Mouse (Mus musculus) midbrain, embryonic 10.5 days (tissue): ENCODE measurements at regions not wholly inside any gene's neighbourhood (a gene's known extent, or its start where the extent isn't known, plus 50 kb on each side); places are given as distances from the start of the nearest gene placed in this dataset.
A peak's percentile ranks its signal among the peaks of the same experiment; 100 is the strongest.

Experiments used
- DNase-seq: peaks from one replicate; pipeline ENCODE4 v3.0.0-alpha.2; 2017; ENCODE audit warnings: low spot score
- H3K27ac ChIP-seq: fragments of 300-500 bp; sonication (generic); replicated peaks from 2 replicates; pipeline ENCODE4 v1.5.1; 2016; ENCODE audit warnings: mild to moderate bottlenecking
- H3K27me3 ChIP-seq: fragments of 300-500 bp; sonication (generic); 2 replicates; pipeline ENCODE4 v1.6.1; 2016; ENCODE audit warnings: low read depth, mild to moderate bottlenecking; ENCODE audit not compliant: poor library complexity, severe bottlenecking
- H3K36me3 ChIP-seq: fragments of 300-500 bp; sonication (generic); 2 replicates; pipeline ENCODE4 v1.6.1; 2016; ENCODE audit warnings: mild to moderate bottlenecking, moderate library complexity
- H3K4me1 ChIP-seq: fragments of 300-500 bp; sonication (generic); 2 replicates; pipeline ENCODE4 v1.6.1; 2016
- H3K4me3 ChIP-seq: fragments of 300-500 bp; sonication (generic); 2 replicates; pipeline ENCODE4 v1.5.1; 2016; ENCODE audit warnings: mild to moderate bottlenecking, moderate library complexity
- H3K9me3 ChIP-seq: fragments of 300-500 bp; sonication (generic); replicated peaks from 2 replicates; pipeline ENCODE4 v1.6.1; 2016; ENCODE audit warnings: mild to moderate bottlenecking
- WGBS: fragments of 180-500 bp; shearing (Covaris S2); methylation state at CpG from one replicate; pipeline ENCODE4 v1.1.7; 2016; 5-methylcytosine and 5-hydroxymethylcytosine counted together

- DNase-seq = no peak
- Histone ChIP-seq H3K27ac (no peak overlapping the region), H3K4me1 (peaks cover 55% of the 10 kb centered on the region), H3K36me3 (no peaks in the 10 kb centered on the region), H3K4me3 (no peak overlapping the region), H3K27me3 (no peaks in the 10 kb centered on the region), H3K9me3 (no peaks in the 10 kb centered on the region)
- 71% methylated on average over 1 of the region's 1 CpGs for WGBS
Observed at GRCm38 (mm10) chr13:97570009-97570408, 190.4 kb downstream of the Gm10260 start.

GRCm38 (mm10) chr13:97567632-97568031, 192.8 kb downstream of the Gm10260 start:
- Histone ChIP-seq H3K27me3 (no peaks in the 10 kb centered on the region), H3K4me3 (no peak overlapping the region), H3K4me1 (peaks cover 31% of the 10 kb centered on the region), H3K9me3 (no peaks in the 10 kb centered on the region), H3K36me3 (no peaks in the 10 kb centered on the region), H3K27ac (no peak overlapping the region)
- no peak for DNase-seq
- WGBS = 80% methylated on average over 3 of the region's 3 CpGs

DNA sequence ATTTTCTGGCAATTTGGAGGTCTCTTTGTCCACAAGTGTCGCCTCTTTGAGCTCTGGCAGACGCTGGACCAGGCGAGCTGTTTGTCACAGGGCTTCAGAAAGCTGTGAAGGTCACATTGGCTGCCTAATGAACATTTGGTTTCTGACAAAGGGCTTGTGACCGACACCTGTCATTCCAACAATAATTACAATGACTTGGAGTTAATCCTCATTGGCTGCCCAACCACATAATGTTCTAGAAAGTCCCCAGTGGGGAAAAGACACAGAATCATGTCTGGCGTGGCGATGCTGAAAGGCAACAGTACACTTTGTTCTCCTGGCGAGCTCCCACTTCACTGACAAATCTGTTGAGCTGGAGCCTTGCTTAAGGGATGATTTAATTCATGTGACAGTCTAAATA, 194.4 kb downstream of the Gm10260 start:
- WGBS = 55% methylated on average over 7 of the region's 7 CpGs
- no peak for DNase-seq
- Histone ChIP-seq H3K27ac (peak overlapping the region; percentile 42; the same call in 1 of the 2 replicates), H3K9me3 (no peaks in the 10 kb centered on the region), H3K4me1 (peaks cover 25% of the 10 kb centered on the region), H3K36me3 (no peaks in the 10 kb centered on the region), H3K27me3 (no peaks in the 10 kb centered on the region), H3K4me3 (no peak overlapping the region)

- WGBS = 92% methylated on average over 6 of the region's 6 CpGs
- no peak overlapping the region for H3K27ac ChIP-seq
- DNase-seq = no peak
- no peaks in the 10 kb centered on the region for H3K27me3 ChIP-seq
- H3K4me3 ChIP-seq = no peak overlapping the region
- peaks cover 21% of the 10 kb centered on the region for H3K4me1 ChIP-seq
- H3K9me3 ChIP-seq = 0 out of 2 replicates have a peak, but pooled peaks cover 4% of the 10 kb centered on the region
- no peaks in the 10 kb centered on the region for H3K36me3 ChIP-seq
Observed at GRCm38 (mm10) chr13:97562241-97562640, 198.2 kb downstream of the Gm10260 start.

DNA sequence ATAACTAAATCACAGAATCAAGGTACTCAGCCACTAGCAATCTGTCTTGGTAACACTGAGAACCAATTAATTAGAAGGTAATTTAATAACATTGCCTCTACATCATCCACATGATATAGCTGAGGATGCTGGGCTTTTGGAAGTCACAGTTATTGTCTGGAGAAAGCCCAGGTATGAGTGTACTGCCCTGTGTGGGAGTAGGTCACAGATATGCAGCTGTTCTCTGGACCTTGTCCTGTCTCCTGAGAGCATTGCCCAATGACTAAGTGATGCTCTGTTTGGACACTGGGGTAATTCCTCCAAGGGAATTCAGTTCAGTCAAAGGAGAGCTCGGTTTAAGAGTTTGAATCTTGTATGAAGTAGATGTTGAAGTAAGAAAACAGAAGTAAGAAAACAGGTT, 199.6 kb downstream of the Gm10260 start:
- no peak overlapping the region for H3K27ac ChIP-seq
- no peaks in the 10 kb centered on the region for H3K27me3 ChIP-seq
- H3K4me1 ChIP-seq = peaks cover 7% of the 10 kb centered on the region
- WGBS = 70% methylated on average over 1 of the region's 1 CpGs
- DNase-seq = no peak
- H3K4me3 ChIP-seq = no peak overlapping the region
- no peaks in the 10 kb centered on the region for H3K36me3 ChIP-seq
- 0 out of 2 replicates have a peak, but pooled peaks cover 4% of the 10 kb centered on the region for H3K9me3 ChIP-seq

- no peak for DNase-seq
- no peak overlapping the region for H3K27ac ChIP-seq
- no peaks in the 10 kb centered on the region for H3K36me3 ChIP-seq
- 91% methylated on average over 15 of the region's 15 CpGs for WGBS
- H3K4me1 ChIP-seq = peaks cover 6% of the 10 kb centered on the region
- no peak overlapping the region for H3K4me3 ChIP-seq
- no peaks in the 10 kb centered on the region for H3K27me3 ChIP-seq
- H3K9me3 ChIP-seq = 0 out of 2 replicates have a peak, but pooled peaks cover 4% of the 10 kb centered on the region
Observed at GRCm38 (mm10) chr13:97559611-97560385, 200.6 kb downstream of the Gm10260 start.

- no peak overlapping the region for H3K27ac ChIP-seq
- no peak for DNase-seq
- H3K4me3 ChIP-seq = no peak overlapping the region
- peaks cover 16% of the 10 kb centered on the region for H3K4me1 ChIP-seq
- 0 out of 2 replicates have a peak, but pooled peaks cover 4% of the 10 kb centered on the region for H3K9me3 ChIP-seq
- no peaks in the 10 kb centered on the region for H3K27me3 ChIP-seq
- 92% methylated on average over 3 of the region's 3 CpGs for WGBS
- no peaks in the 10 kb centered on the region for H3K36me3 ChIP-seq
Observed at GRCm38 (mm10) chr13:97558884-97559283, 201.5 kb downstream of the Gm10260 start.

GRCm38 (mm10) chr13:97555312-97555711, 205.1 kb downstream of the Gm10260 start:
- H3K4me1 ChIP-seq = peaks cover 25% of the 10 kb centered on the region
- no peak overlapping the region for H3K27ac ChIP-seq
- peaks cover 4% of the 10 kb centered on the region; the same call in 1 of the 2 replicates for H3K9me3 ChIP-seq
- H3K4me3 ChIP-seq = no peak overlapping the region
- DNase-seq = no peak
- WGBS = 76% methylated on average over 3 of the region's 3 CpGs
- 0 out of 2 replicates have a peak, but pooled peaks cover 4% of the 10 kb centered on the region for H3K27me3 ChIP-seq
- H3K36me3 ChIP-seq = no peaks in the 10 kb centered on the region

- Histone ChIP-seq H3K27me3 (0 out of 2 replicates have a peak, but pooled peaks cover 4% of the 10 kb centered on the region), H3K9me3 (peaks cover 4% of the 10 kb centered on the region; the same call in 1 of the 2 replicates), H3K36me3 (no peaks in the 10 kb centered on the region), H3K4me3 (no peak overlapping the region), H3K4me1 (peaks cover 25% of the 10 kb centered on the region), H3K27ac (no peak overlapping the region)
- DNase-seq = no peak
- WGBS = 24% methylated on average over 5 of the region's 5 CpGs
Observed at GRCm38 (mm10) chr13:97554601-97555000, 205.8 kb downstream of the Gm10260 start.

DNA sequence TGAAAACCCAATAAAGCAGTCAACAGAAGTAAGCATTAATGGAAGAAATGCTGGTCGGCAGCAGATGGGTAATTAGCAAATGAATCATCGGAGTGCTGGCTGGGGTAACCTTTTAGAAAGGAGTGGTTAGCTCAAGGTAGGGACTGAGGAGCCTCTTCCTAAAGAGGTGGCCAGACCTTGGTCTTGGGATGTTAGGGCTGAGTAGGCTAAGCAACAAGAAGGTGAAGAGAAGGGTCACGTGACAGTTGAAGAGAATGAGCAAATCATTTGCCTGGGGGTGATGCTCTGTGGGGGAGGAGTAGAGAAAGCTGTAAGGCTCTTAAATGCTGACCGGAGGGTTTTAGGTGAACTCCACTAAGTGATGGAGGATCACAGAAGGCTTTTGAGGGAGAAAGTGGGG, 208.2 kb downstream of the Gm10260 start:
- no peak for DNase-seq
- H3K4me1 ChIP-seq = peaks cover 43% of the 10 kb centered on the region
- no peak overlapping the region for H3K4me3 ChIP-seq
- H3K36me3 ChIP-seq = no peaks in the 10 kb centered on the region
- no peak overlapping the region for H3K27ac ChIP-seq
- no peaks in the 10 kb centered on the region; the same call in 1 of the 2 replicates for H3K9me3 ChIP-seq
- 0 out of 2 replicates have a peak, but pooled peaks cover 4% of the 10 kb centered on the region for H3K27me3 ChIP-seq
- 72% methylated on average over 4 of the region's 4 CpGs for WGBS

GRCm38 (mm10) chr13:97550880-97551279, 209.6 kb downstream of the Gm10260 start:
- no peak overlapping the region for H3K27ac ChIP-seq
- H3K27me3 ChIP-seq = 0 out of 2 replicates have a peak, but pooled peaks cover 4% of the 10 kb centered on the region
- no peaks in the 10 kb centered on the region for H3K36me3 ChIP-seq
- DNase-seq = no peak
- no peak overlapping the region for H3K4me3 ChIP-seq
- H3K9me3 ChIP-seq = no peaks in the 10 kb centered on the region; the same call in 1 of the 2 replicates
- H3K4me1 ChIP-seq = peaks cover 53% of the 10 kb centered on the region
- 92% methylated on average over 3 of the region's 3 CpGs for WGBS

DNA sequence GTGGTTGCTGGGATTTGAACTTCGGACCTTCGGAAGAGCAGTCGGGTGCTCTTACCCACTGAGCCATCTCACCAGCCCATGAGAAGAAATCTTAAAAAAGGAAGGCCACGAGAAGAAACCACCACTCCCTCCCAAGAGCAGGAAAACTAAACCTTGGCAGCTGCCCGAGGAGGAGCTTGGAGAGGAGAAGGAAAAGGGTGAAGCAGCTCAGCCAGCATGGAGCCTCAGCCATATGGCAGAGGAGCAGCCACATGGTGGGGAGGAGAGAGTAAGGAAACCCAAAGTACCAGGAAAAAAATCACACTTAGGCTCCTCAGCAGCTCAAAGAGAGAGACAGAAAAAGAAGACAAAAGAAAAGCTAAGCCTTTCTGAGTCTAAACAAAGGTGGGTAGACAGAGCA, 210.3 kb downstream of the Gm10260 start:
- WGBS = 84% methylated on average over 5 of the region's 5 CpGs
- Histone ChIP-seq H3K4me3 (no peak overlapping the region), H3K27ac (no peak overlapping the region), H3K36me3 (no peaks in the 10 kb centered on the region), H3K4me1 (peaks cover 51% of the 10 kb centered on the region), H3K9me3 (no peaks in the 10 kb centered on the region; the same call in 1 of the 2 replicates), H3K27me3 (0 out of 2 replicates have a peak, but pooled peaks cover 4% of the 10 kb centered on the region)
- no peak for DNase-seq

GRCm38 (mm10) chr13:97549384-97549783, 211.0 kb downstream of the Gm10260 start:
- Histone ChIP-seq H3K4me3 (no peak overlapping the region), H3K4me1 (peaks cover 43% of the 10 kb centered on the region), H3K27me3 (0 out of 2 replicates have a peak, but pooled peaks cover 4% of the 10 kb centered on the region), H3K27ac (peak overlapping the region; percentile 38), H3K9me3 (no peaks in the 10 kb centered on the region; the same call in 1 of the 2 replicates), H3K36me3 (no peaks in the 10 kb centered on the region)
- 92% methylated on average over 6 of the region's 6 CpGs for WGBS
- DNase-seq = no peak
